Mouse (Mus musculus): ENCODE measurements around the gene Mctp1.

- TF ChIP-seq POLR2A (IDR thresholded peaks at IDR 0.05; ENCODE audit: control insufficient read depth, low read depth, low read length) (no peak), CTCF (IDR thresholded peaks at IDR 0.05; ENCODE audit: control insufficient read depth, insufficient read depth, insufficient replicate concordance, low read depth, low read length) (no peak)
Observed at GRCm38 (mm10) chr13:76388615-76389014, 4.3 kb downstream of the Mctp1 start.
